Mouse (Mus musculus): ENCODE data around the gene Igf1r. TPM values are rescaled to one million over a fixed set of nuclear protein-coding genes. Genes with fewer than 3 reads are reported as not detected.

The Igf1r gene
- 19.6 and 19.7 TPM in 2 replicates for polyA plus RNA-seq (2014; fragmentation: Nextera tagmentation; extraction: Ambion mirVana)

- peak within 1 kb of the TSS; percentile 91 for H3K4me3 ChIP-seq (ENCODE audit: low read depth, low read length)
- H3K4me1 ChIP-seq (ENCODE audit: insufficient read depth), result peaks cover 8% of the 10 kb centered on the region; the same call in 1 of the 2 replicates
- under 1% methylated on average over 61 of the region's 62 CpGs for WGBS
- peak within 1 kb of the TSS; percentile 90 for H3K4me2 ChIP-seq
- H3K9ac ChIP-seq, result peak within 1 kb of the TSS; percentile 94
- ATAC-seq (ENCODE audit: insufficient read depth), result no peak
- H3K27me3 ChIP-seq (ENCODE audit: insufficient read depth, low read length), result no peaks in the 10 kb centered on the region
- peak; percentile 74 for DNase-seq
- TF ChIP-seq CTCF (IDR thresholded peaks at IDR 0.05; ENCODE audit: low read depth), result peak; percentile 45
- H3K9me3 ChIP-seq (ENCODE audit: low read depth, low read length), result no peaks in the 10 kb centered on the region
- H3K36me3 ChIP-seq (ENCODE audit: insufficient read depth), result no peaks in the 10 kb centered on the region
- peak within 1 kb of the TSS; percentile 99 for H3K27ac ChIP-seq (ENCODE audit: low read depth)
Measured at GRCm38 (mm10) chr7:67952777-67953700, at the start of gene Igf1r. Gene Igf1r (plus strand): TSS chr7:67952827.

- ATAC-seq (ENCODE audit: insufficient read depth), result no peak
- WGBS, result 81% methylated on average over 2 of the region's 2 CpGs
- Histone ChIP-seq H3K9me3 (ENCODE audit: low read depth, low read length) (no peaks in the 10 kb centered on the region), H3K27ac (ENCODE audit: low read depth) (no peak overlapping the region), H3K4me3 (ENCODE audit: low read depth, low read length) (no peak overlapping the region), H3K36me3 (ENCODE audit: insufficient read depth) (no peaks in the 10 kb centered on the region), H3K27me3 (ENCODE audit: insufficient read depth, low read length) (0 out of 2 replicates have a peak, but pooled peaks cover 3% of the 10 kb centered on the region), H3K4me2 (no peak overlapping the region), H3K4me1 (ENCODE audit: insufficient read depth) (peaks cover 6% of the 10 kb centered on the region; the same call in 1 of the 2 replicates), H3K9ac (no peak overlapping the region)
- no peak for DNase-seq
- TF ChIP-seq CTCF (IDR thresholded peaks at IDR 0.05; ENCODE audit: low read depth), result no peak
Measured at GRCm38 (mm10) chr7:67906358-67906757, 46.3 kb upstream of the Igf1r start.

- 46% methylated on average over 9 of the region's 9 CpGs for WGBS
- Histone ChIP-seq H3K27ac (ENCODE audit: low read depth) (no peak overlapping the region), H3K9ac (no peak overlapping the region), H3K4me1 (ENCODE audit: insufficient read depth) (peaks cover 6% of the 10 kb centered on the region; the same call in 1 of the 2 replicates), H3K9me3 (ENCODE audit: low read depth, low read length) (no peaks in the 10 kb centered on the region), H3K27me3 (ENCODE audit: insufficient read depth, low read length) (0 out of 2 replicates have a peak, but pooled peaks cover 3% of the 10 kb centered on the region), H3K4me2 (no peak overlapping the region), H3K36me3 (ENCODE audit: insufficient read depth) (no peaks in the 10 kb centered on the region), H3K4me3 (ENCODE audit: low read depth, low read length) (no peak overlapping the region)
- ATAC-seq (ENCODE audit: insufficient read depth) (no peak), DNase-seq (no peak)
- TF ChIP-seq CTCF (IDR thresholded peaks at IDR 0.05; ENCODE audit: low read depth), result no peak
Measured at GRCm38 (mm10) chr7:67907786-67908400, 44.7 kb upstream of the Igf1r start.

- Histone ChIP-seq H3K9me3 (ENCODE audit: low read depth, low read length) (no peaks in the 10 kb centered on the region), H3K4me1 (ENCODE audit: insufficient read depth) (peaks cover 6% of the 10 kb centered on the region; the same call in 1 of the 2 replicates), H3K4me2 (peak overlapping the region; percentile 47), H3K27me3 (ENCODE audit: insufficient read depth, low read length) (0 out of 2 replicates have a peak, but pooled peaks cover 3% of the 10 kb centered on the region), H3K27ac (ENCODE audit: low read depth) (peak overlapping the region; percentile 91), H3K36me3 (ENCODE audit: insufficient read depth) (no peaks in the 10 kb centered on the region), H3K4me3 (ENCODE audit: low read depth, low read length) (peak overlapping the region; percentile 8), H3K9ac (no peak overlapping the region)
- whole genome bisulfite sequencing, result 10% methylated on average over 10 of the region's 10 CpGs
- no peak for TF ChIP-seq CTCF (IDR thresholded peaks at IDR 0.05; ENCODE audit: low read depth)
- peak; percentile 89 for DNase-seq
- ATAC-seq (ENCODE audit: insufficient read depth), result peak; percentile 66
Measured at GRCm38 (mm10) chr7:67910528-67910927, 42.1 kb upstream of the Igf1r start.

GRCm38 (mm10) chr7:67910947-67911346, 41.7 kb upstream of the Igf1r start:
- peaks cover 6% of the 10 kb centered on the region; the same call in 1 of the 2 replicates for H3K4me1 ChIP-seq (ENCODE audit: insufficient read depth)
- 0 out of 2 replicates have a peak, but pooled peaks cover 3% of the 10 kb centered on the region for H3K27me3 ChIP-seq (ENCODE audit: insufficient read depth, low read length)
- peak overlapping the region; percentile 8 for H3K4me3 ChIP-seq (ENCODE audit: low read depth, low read length)
- H3K27ac ChIP-seq (ENCODE audit: low read depth), result peak overlapping the region; percentile 91
- TF ChIP-seq CTCF (IDR thresholded peaks at IDR 0.05; ENCODE audit: low read depth), result no peak
- DNase-seq (peak; percentile 84), ATAC-seq (ENCODE audit: insufficient read depth) (peak; percentile 92)
- H3K4me2 ChIP-seq, result peak overlapping the region; percentile 47
- WGBS, result 11% methylated on average over 3 of the region's 3 CpGs
- no peaks in the 10 kb centered on the region for H3K9me3 ChIP-seq (ENCODE audit: low read depth, low read length)
- no peaks in the 10 kb centered on the region for H3K36me3 ChIP-seq (ENCODE audit: insufficient read depth)
- H3K9ac ChIP-seq, result 0 out of 2 replicates have a peak overlapping the region, but pooled peaks have one; percentile 28

GRCm38 (mm10) chr7:67911841-67912240, 40.8 kb upstream of the Igf1r start:
- H3K36me3 ChIP-seq (ENCODE audit: insufficient read depth), result no peaks in the 10 kb centered on the region
- 33% methylated on average over 6 of the region's 6 CpGs for WGBS
- peaks cover 6% of the 10 kb centered on the region; the same call in 1 of the 2 replicates for H3K4me1 ChIP-seq (ENCODE audit: insufficient read depth)
- H3K27me3 ChIP-seq (ENCODE audit: insufficient read depth, low read length), result 0 out of 2 replicates have a peak, but pooled peaks cover 3% of the 10 kb centered on the region
- 0 out of 2 replicates have a peak, but pooled peaks have one; percentile 25 for ATAC-seq (ENCODE audit: insufficient read depth)
- no peak overlapping the region for H3K4me2 ChIP-seq
- H3K27ac ChIP-seq (ENCODE audit: low read depth), result peak overlapping the region; percentile 91
- no peak overlapping the region for H3K9ac ChIP-seq
- DNase-seq, result peak; percentile 39
- TF ChIP-seq CTCF (IDR thresholded peaks at IDR 0.05; ENCODE audit: low read depth), result no peak
- no peaks in the 10 kb centered on the region for H3K9me3 ChIP-seq (ENCODE audit: low read depth, low read length)
- no peak overlapping the region for H3K4me3 ChIP-seq (ENCODE audit: low read depth, low read length)
